Mouse (Mus musculus) heart, adult 2 months (tissue): ENCODE measurements around the gene 1700123O20Rik. TPM values are rescaled to one million over a fixed set of nuclear protein-coding genes. Genes with fewer than 3 reads are reported as not detected.

Source experiments
- DNase-seq, 2 experiments: peaks; one replicate each; pipeline ENCODE4 v3.0.0; 2021
- H3K27ac ChIP-seq: fragments of 200-600 bp; 2 replicates; pipeline ENCODE4 v1.8.1; 2022
- H3K27me3 ChIP-seq: fragments of 200-500 bp; 2 replicates; pipeline ENCODE4 v1.6.1; 2012; ENCODE audit warnings: mild to moderate bottlenecking, low read length, inconsistent platforms, mixed read lengths; ENCODE audit not compliant: control insufficient read depth, insufficient read depth
- H3K36me3 ChIP-seq: fragments of 200-500 bp; 2 replicates; pipeline ENCODE4 v1.6.1; 2012; ENCODE audit warnings: low read length, inconsistent platforms; ENCODE audit not compliant: control insufficient read depth, insufficient read depth
- H3K4me1 ChIP-seq: fragments of 200-500 bp; 2 replicates; pipeline ENCODE4 v1.6.1; 2011; ENCODE audit warnings: low read length; ENCODE audit not compliant: control insufficient read depth, insufficient read depth
- H3K4me3 ChIP-seq: fragments of 200-600 bp; 2 replicates; pipeline ENCODE4 v1.8.1; 2022
- H3K79me2 ChIP-seq: fragments of 200-500 bp; replicated peaks from 2 replicates; pipeline ENCODE4 v1.6.1; 2012; ENCODE audit warnings: mild to moderate bottlenecking, inconsistent platforms, low read length, moderate library complexity, mixed read lengths; ENCODE audit not compliant: control insufficient read depth, insufficient read depth
- H3K9ac ChIP-seq: fragments of 200-500 bp; 2 replicates; pipeline ENCODE4 v1.6.1; 2012; ENCODE audit warnings: low read depth, mild to moderate bottlenecking, control low read depth, inconsistent platforms, low read length, mixed read lengths
- CTCF ChIP-seq: fragments of 200-600 bp; IDR thresholded peaks from 2 replicates; pipeline ENCODE4 v1.8.1; 2022; ENCODE audit warnings: antibody characterized with exemption, mild to moderate bottlenecking, moderate library complexity
- EP300 ChIP-seq: fragments of 200-500 bp; IDR thresholded peaks from 2 replicates; pipeline ENCODE4 v1.6.1; 2011; ENCODE audit warnings: low read depth, low read length, control low read depth; ENCODE audit not compliant: insufficient read depth
- POLR2A ChIP-seq: fragments of 200-500 bp; IDR thresholded peaks from 2 replicates; pipeline ENCODE4 v1.6.1; 2011; ENCODE audit warnings: mild to moderate bottlenecking, low read depth, low read length, control low read depth; ENCODE audit not compliant: insufficient read depth
- WGBS: fragments of 180-500 bp; shearing (Covaris S2); methylation state at CpG from one replicate; pipeline ENCODE4 v1.1.7; 2018; 5-methylcytosine and 5-hydroxymethylcytosine counted together
- intact Hi-C: fragments of 180-260 bp; cut with DNase I; formaldehyde crosslinking; loops from one replicate; pipeline ENCODE4 v1.15.1; 2025
- polyA plus RNA-seq: library from polyadenylated mRNA; depleted of rRNA; stranded (reverse); fragments of >200 nt; gene quantifications from 2 replicates; pipeline ENCODE4 v1.2.3, GENCODE M21; 2012
- total RNA-seq, 2 experiments: library from RNA; stranded (reverse); gene quantifications; 2 replicates each; pipeline ENCODE4 v1.2.3; 2021

The 1700123O20Rik gene
- total and polyA plus RNA-seq, 3 experiments = 12.5 to 18.2 (median 13.3) TPM

- Histone ChIP-seq H3K27ac (peak within 1 kb of the TSS; percentile 38), H3K4me3 (no peak within 1 kb of the TSS), H3K79me2 (no peaks in the 10 kb centered on the region), H3K4me1 (peaks cover 1% of the 10 kb centered on the region), H3K36me3 (no peaks in the 10 kb centered on the region), H3K27me3 (no peaks in the 10 kb centered on the region), H3K9ac (no peak within 1 kb of the TSS)
- intact Hi-C loops = loop anchor here (5.0 kb wide), 1 partner anchor 150 kb away; no protein-coding TSS in a partner anchor
- TF ChIP-seq EP300 (no peak), POLR2A (no peak), CTCF (no peak)
- WGBS = 76% methylated on average over 7 of the region's 7 CpGs
- DNase-seq = no peak
These were observed 26.1 kb downstream of the 1700123O20Rik start, which contains the start of gene Cebpe for GRCm38 (mm10) chr14:54712074-54712473. Cebpe (minus strand) TSS chr14:54712174.

- DNase-seq = peak; percentile 42 to 49
- Histone ChIP-seq H3K9ac (no peak overlapping the region), H3K4me3 (no peak overlapping the region), H3K36me3 (no peaks in the 10 kb centered on the region), H3K79me2 (no peaks in the 10 kb centered on the region), H3K4me1 (peaks cover 1% of the 10 kb centered on the region), H3K27me3 (no peaks in the 10 kb centered on the region), H3K27ac (peak overlapping the region; percentile 38)
- intact Hi-C loops = loop anchor here (5.0 kb wide), 1 partner anchor 149 kb away; no protein-coding TSS in a partner anchor
- 48% methylated on average over 8 of the region's 8 CpGs for WGBS
- TF ChIP-seq EP300 (no peak), CTCF (no peak), POLR2A (no peak)
These were observed 26.8 kb downstream of the 1700123O20Rik start for GRCm38 (mm10) chr14:54712861-54713260.

- peak; percentile 66 to 67 for DNase-seq
- Histone ChIP-seq H3K27ac (no peak overlapping the region), H3K36me3 (no peaks in the 10 kb centered on the region), H3K27me3 (no peaks in the 10 kb centered on the region), H3K79me2 (no peaks in the 10 kb centered on the region), H3K4me1 (peaks cover 1% of the 10 kb centered on the region), H3K9ac (0 out of 2 replicates have a peak overlapping the region, but pooled peaks have one; percentile 40), H3K4me3 (peak overlapping the region; percentile 43)
- under 1% methylated on average over 13 of the region's 13 CpGs for WGBS
- TF ChIP-seq CTCF (peak; percentile 96; the same call in 1 of the 2 replicates), POLR2A (no peak), EP300 (0 out of 2 replicates have a peak, but pooled peaks have one; percentile 11)
- intact Hi-C loops = loop anchor here (2.0 to 5.0 kb wide), 3 partner anchors 73 to 148 kb away; no protein-coding TSS in a partner anchor
These were observed 28.1 kb downstream of the 1700123O20Rik start for GRCm38 (mm10) chr14:54714121-54714520.

- H3K4me3 ChIP-seq = peak overlapping the region; percentile 43
- intact Hi-C loops = loop anchor here (2.0 to 5.0 kb wide), 3 partner anchors 72 to 148 kb away; no protein-coding TSS in a partner anchor
- H3K4me1 ChIP-seq = peaks cover 1% of the 10 kb centered on the region
- DNase-seq = no peak
- no peak overlapping the region for H3K9ac ChIP-seq
- no peaks in the 10 kb centered on the region for H3K27me3 ChIP-seq
- TF ChIP-seq EP300 = no peak
- no peak for TF ChIP-seq CTCF
- TF ChIP-seq POLR2A = no peak
- H3K79me2 ChIP-seq = no peaks in the 10 kb centered on the region
- no peak overlapping the region for H3K27ac ChIP-seq
- no peaks in the 10 kb centered on the region for H3K36me3 ChIP-seq
- 3% methylated on average over 15 of the region's 15 CpGs for WGBS
These were observed 28.6 kb downstream of the 1700123O20Rik start for GRCm38 (mm10) chr14:54714617-54715081.

- no peaks in the 10 kb centered on the region for H3K27me3 ChIP-seq
- H3K4me1 ChIP-seq = peaks cover 1% of the 10 kb centered on the region
- intact Hi-C loops = loop anchor here (2.0 kb wide), 2 partner anchors 71 to 101 kb away; no protein-coding TSS in a partner anchor
- 82% methylated on average over 1 of the region's 1 CpGs for WGBS
- TF ChIP-seq CTCF = no peak
- no peak for TF ChIP-seq EP300
- no peak for TF ChIP-seq POLR2A
- no peak overlapping the region for H3K4me3 ChIP-seq
- no peaks in the 10 kb centered on the region for H3K36me3 ChIP-seq
- DNase-seq = no peak
- H3K79me2 ChIP-seq = no peaks in the 10 kb centered on the region
- H3K27ac ChIP-seq = no peak overlapping the region
- no peak overlapping the region for H3K9ac ChIP-seq
These were observed 29.4 kb downstream of the 1700123O20Rik start for GRCm38 (mm10) chr14:54715402-54715801.

- 93% methylated on average over 11 of the region's 11 CpGs for WGBS
- Histone ChIP-seq H3K79me2 (no peaks in the 10 kb centered on the region), H3K4me3 (no peak overlapping the region), H3K27ac (no peak overlapping the region), H3K27me3 (no peaks in the 10 kb centered on the region), H3K4me1 (no peaks in the 10 kb centered on the region; the same call in 1 of the 2 replicates), H3K9ac (no peak overlapping the region), H3K36me3 (no peaks in the 10 kb centered on the region)
- no peak for DNase-seq
- no peak for TF ChIP-seq CTCF
- TF ChIP-seq EP300 = no peak
- TF ChIP-seq POLR2A = no peak
- intact Hi-C loops = no loop called here
These were observed 34.0 kb downstream of the 1700123O20Rik start for GRCm38 (mm10) chr14:54720041-54720440.
